Mouse (Mus musculus) thymus, postnatal 25 days (tissue): ENCODE measurements around the gene Gsta2.
"Not testable (repeated sequence)": the region's sequence is repeated elsewhere in the genome, so short reads cannot be mapped to it uniquely, and the experiment has no call there.

Experiments
- DNase-seq: peaks from one replicate; pipeline ENCODE4 v3.0.0; 2022

The Gsta2 gene

DNA sequence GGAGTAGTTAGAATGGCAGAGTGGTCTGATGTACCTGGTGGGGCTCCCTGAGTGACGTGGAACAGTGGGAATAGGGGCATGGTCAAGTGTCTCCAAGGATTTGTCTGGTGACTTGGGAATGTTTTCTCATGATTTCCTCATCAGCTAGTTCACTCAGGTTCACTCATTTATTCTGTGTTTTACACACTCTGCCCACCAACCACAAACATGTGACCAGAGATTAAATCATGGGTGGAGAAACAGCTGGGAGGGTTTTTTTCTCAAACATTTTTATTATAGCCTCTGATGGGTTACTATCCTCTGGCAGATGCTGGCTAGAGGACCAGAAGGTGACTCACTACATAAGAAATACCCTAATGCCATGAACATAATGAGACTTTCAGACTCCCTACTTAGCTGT is 57.4 kb downstream of the Gsta2 start:
- no peak for DNase-seq

DNA sequence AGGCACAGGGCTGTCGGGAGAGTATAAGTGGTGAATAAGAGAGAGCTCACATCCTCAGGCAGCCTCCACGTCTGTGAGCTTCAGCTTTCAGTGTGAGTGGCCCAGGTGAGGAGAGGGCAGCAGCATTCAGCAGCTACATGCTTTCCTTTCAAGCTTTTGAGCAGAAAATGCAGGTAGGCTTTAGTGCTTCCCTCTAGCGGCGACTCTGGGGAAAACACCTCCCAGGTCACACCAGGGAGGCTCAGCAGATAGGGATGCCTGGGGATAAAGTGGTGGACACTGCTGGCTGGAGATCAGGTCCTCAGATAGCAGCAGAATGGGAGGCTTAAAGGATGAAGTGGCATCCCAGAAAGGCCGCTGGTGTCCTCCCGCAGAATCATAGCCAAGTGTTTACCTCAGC is 59.5 kb downstream of the Gsta2 start:
- DNase-seq, result peak; percentile 31

DNA sequence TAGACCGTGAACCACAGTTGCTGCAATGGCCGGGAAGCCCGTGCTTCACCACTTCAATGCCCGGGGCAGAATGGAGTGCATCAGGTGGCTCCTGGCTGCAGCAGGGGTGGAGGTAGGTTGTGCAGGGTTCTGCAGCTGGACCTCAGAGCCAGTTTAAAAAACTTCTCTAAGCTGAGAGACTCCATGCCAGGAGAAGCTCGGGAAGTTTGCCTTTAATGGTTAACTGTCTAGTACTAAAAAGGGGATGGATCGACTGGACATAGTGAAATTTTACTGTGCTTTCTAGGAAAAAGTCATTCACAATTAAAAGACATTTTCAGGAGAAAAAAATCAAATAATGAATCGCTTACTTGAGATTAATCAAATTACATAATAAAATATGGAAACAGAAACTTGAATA is 60.8 kb downstream of the Gsta2 start:
- not testable (repeated sequence) for DNase-seq

DNA sequence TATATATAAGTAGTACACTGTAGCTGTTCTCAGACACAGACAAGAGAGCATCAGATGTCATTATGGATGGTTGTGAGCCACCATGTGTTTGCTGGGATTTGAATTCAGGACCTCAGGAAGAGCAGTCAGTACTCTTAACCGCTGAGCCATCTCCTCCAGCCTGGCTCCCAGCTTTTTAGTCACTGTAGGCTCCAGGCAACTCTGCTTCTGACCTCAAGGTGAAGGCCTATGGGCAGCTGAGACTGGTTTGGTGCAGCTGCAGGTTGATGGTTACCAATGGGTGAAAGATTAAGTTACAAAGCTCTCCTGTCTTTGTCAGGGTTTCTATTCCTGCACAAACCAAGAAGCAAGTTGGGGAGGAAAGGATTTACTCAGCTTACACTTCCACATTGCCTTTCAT is 61.9 kb downstream of the Gsta2 start:
- DNase-seq, result not testable (repeated sequence)

DNA sequence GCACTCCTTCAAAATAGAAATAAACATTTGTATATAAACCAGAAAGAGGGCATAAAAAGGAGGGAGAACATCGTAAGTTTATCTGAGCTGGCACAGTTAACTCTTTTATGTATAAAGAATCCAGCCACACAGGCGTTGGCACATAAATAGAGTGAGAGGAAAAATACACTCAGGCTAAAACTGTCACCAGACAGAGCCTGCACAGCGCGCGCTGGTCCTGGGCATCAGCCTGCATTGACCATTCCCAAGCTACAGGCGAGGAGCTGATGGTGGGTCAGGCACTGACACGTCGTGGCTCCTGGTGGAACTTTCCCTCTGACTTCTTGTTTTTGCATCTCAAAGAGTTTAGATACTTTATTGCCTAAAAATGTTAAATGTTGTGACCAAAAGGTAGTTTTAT is 63.1 kb downstream of the Gsta2 start:
- not testable (repeated sequence) for DNase-seq

DNA sequence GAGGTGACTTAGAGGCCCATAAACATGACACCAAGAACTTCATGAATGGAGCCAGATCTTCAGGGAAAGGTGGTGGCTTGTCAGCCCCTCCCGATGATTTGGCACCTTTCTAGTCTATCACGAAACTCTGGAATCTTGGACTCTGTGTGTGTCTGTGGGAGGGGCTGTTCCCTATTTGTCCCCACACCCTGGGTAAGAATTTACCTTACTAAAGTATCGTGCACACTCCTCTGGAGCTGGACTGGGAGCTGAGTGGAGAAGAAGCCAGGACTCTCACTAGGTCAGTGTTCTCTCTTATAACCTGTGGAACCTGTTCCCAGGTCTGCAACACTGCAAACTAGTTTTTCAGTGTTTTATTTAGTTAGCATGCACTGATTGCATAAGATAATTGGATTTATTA is 65.9 kb downstream of the Gsta2 start, which contains the start of gene Gm10639:
Gene Gm10639, plus strand, starts transcription at position 201 of the 400 bp plus-strand sequence.
- DNase-seq, result not testable (repeated sequence)

DNA sequence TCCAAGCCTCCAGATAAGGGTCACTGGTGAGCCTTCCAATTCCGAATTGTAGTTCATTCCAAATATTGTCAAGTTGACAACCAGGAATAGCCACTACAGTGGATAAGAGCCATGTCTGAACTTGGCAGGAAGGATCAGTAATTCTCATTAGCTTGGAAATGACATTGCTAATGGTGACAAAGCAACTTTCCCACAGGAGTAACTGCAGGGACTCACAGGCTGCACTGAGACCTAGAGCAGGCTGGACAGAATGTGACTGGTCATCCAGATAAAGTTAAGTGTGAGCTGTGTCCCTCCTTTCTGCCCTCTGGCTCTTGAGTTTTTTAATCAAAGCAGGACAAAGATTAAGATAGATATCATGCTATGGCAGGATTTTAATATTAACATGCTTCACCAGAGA is 66.5 kb downstream of the Gsta2 start:
- DNase-seq, result not testable (repeated sequence)

DNA sequence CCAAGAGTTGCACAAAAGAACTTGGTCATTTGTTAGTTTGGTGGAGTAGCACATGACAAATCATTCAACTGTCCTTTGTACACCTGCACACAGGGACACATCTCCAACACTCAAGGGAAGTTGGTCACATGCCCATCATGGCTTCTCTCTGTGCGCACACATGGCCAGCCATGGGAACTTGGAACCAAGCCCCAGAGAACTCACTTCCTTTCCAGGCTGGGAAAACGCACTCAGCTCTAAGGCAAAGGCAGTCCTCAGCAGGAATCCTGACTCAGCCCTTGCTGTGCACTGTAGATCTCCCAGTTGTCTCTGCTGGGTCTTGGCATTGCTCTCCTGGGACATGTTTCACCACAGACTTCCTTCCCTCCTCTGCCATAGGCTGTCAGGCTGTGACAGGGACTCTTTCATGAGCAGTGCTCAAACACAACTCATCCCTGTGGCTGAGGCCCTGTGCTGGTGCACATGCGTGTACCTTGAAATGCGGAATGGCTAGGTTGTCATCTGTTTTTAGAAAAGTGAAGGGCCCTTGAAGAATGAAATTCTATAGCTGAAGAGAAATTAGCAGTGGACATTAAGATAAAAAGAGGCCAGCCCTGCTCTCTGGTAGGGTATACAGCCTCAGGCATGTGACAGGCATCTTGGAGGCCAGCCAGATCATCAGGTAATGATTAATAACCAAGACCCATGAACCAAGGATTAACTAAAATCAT is 73.4 kb downstream of the Gsta2 start:
- DNase-seq, result not testable (repeated sequence)
